ENCODE assay signal across 8 mouse cellular contexts in the genomic region with DNA sequence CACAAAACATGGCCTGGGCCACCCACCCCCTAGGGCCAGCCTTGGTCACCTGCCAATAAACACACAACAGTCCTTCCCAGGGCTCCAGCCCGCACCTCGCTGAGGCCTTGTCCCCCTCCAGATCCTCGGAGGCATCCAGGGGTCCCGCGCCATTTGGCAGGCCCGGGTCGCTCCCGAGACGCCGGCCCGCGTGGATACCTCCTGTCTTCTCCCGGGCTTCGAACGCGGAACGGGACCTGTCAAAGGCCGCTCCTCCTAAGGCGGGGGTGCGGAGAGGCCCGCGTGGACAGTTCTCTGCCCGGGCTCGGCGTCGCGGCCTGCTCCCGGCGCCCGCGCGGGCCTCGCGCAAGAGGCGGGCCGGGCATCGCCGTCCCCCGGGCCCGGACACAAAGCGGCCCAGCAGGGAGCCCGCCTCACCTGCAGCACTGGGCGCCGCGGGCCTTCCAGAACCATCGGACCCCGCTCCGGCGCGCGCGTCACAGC. TPM values are rescaled to one million over a fixed set of nuclear protein-coding genes. Genes with fewer than 3 reads are reported as not detected.
DNase-seq lines count a peak whose midpoint lies in the region; ATAC-seq and TF ChIP-seq lines count a peak whose summit lies in the region.

No protein-coding gene starts in this region.

- peak overlapping the region; percentile 33 for H3K4me2 ChIP-seq in CH12.LX (ENCODE audit: insufficient read depth, low read depth, poor library complexity, severe bottlenecking)
- peak overlapping the region; percentile 94 for H3K4me2 ChIP-seq in heart, embryonic 11.5 days
- H3K4me2 ChIP-seq in stomach, postnatal 0 days (replicated peaks; ENCODE audit: low read depth) = peak overlapping the region; percentile 99

- ATAC-seq in heart, embryonic 11.5 days (replicated peaks; ENCODE audit: insufficient number of reproducible peaks, low FRiP score, low TSS enrichment) = peak; percentile 29
- no peak for ATAC-seq in stomach, postnatal 0 days (ENCODE audit: low FRiP score, low TSS enrichment)

- dilution Hi-C loops in CH12.LX (cut with MboI; ENCODE audit: extremely low pct_ligation_motif_present, extremely low pct_unique_long_range_greater_than_20kb, low sequenced_read_pairs) = no loop called here

- no peak for TF ChIP-seq RAD21 in CH12.LX (IDR thresholded peaks at IDR 0.05; ENCODE audit: low read depth, low read length)

- H3K27me3 ChIP-seq in CH12.LX (replicated peaks) = no peaks in the 10 kb centered on the region
- no peaks in the 10 kb centered on the region for H3K27me3 ChIP-seq in heart, embryonic 11.5 days (ENCODE audit: control insufficient read depth, insufficient read depth, low read length)
- H3K27me3 ChIP-seq in stomach, postnatal 0 days (ENCODE audit: control insufficient read depth, insufficient read depth, low read length) = no peaks in the 10 kb centered on the region

- DNase-seq in heart, adult 11 months = peak; percentile 96
- DNase-seq in heart, adult 8-10 months (ENCODE audit: low spot score) = no peak
- DNase-seq in CH12.LX (ENCODE audit: extremely low read depth) = no peak
- DNase-seq in embryo, embryonic 10.5 days (ENCODE audit: low spot score) = peak; percentile 49
- DNase-seq in kidney, postnatal 10 days = peak; percentile 61
- DNase-seq in mesoderm, embryonic 11.5 days (ENCODE audit: low read depth, low spot score) = peak; percentile 32
- DNase-seq in stomach, postnatal 0 days (ENCODE audit: low spot score) = no peak

- peaks cover 0 to 21% of the 10 kb centered on the region in 2 experiments for H3K36me3 ChIP-seq in CH12.LX (replicated peaks in 1 of 2; ENCODE audit: control insufficient read depth in 1 of 2, insufficient read depth in 1 of 2, low read length in 1 of 2)
- H3K36me3 ChIP-seq in heart, embryonic 11.5 days (ENCODE audit: control insufficient read depth, insufficient read depth, low read length) = 0 out of 2 replicates have a peak, but pooled peaks cover 2% of the 10 kb centered on the region
- no peaks in the 10 kb centered on the region for H3K36me3 ChIP-seq in stomach, postnatal 0 days (ENCODE audit: control insufficient read depth, insufficient read depth, low read length)

- H3K4me3 ChIP-seq in CH12.LX (replicated peaks in 1 of 3; ENCODE audit: low read depth in 2 of 3, low read length in 2 of 3, poor library complexity in 1 of 3) = peak overlapping the region; percentile 75 to 84 (median 77)
- peak overlapping the region; percentile 96 for H3K4me3 ChIP-seq in heart, embryonic 11.5 days (ENCODE audit: low read depth, low read length)
- H3K4me3 ChIP-seq in stomach, postnatal 0 days (ENCODE audit: low read depth, low read length) = peak overlapping the region; percentile 90

- no peak overlapping the region for H3K27ac ChIP-seq in CH12.LX (ENCODE audit: insufficient read depth, low read depth)
- H3K27ac ChIP-seq in heart, embryonic 11.5 days (ENCODE audit: low read depth, low read length) = peak overlapping the region; percentile 95
- H3K27ac ChIP-seq in stomach, postnatal 0 days (replicated peaks) = peak overlapping the region; percentile 92

- peaks cover 22% of the 10 kb centered on the region for H3K79me2 ChIP-seq in CH12.LX (replicated peaks; ENCODE audit: control insufficient read depth, extremely low read depth, insufficient read depth, poor library complexity, severe bottlenecking)

- peak overlapping the region; percentile 67 for H3K9ac ChIP-seq in CH12.LX (ENCODE audit: insufficient read depth, low read depth)
- H3K9ac ChIP-seq in heart, embryonic 11.5 days (ENCODE audit: low read depth, low read length) = peak overlapping the region; percentile 98
- H3K9ac ChIP-seq in stomach, postnatal 0 days (ENCODE audit: low read length) = peak overlapping the region; percentile 93

- under 1% methylated on average over 52 of the region's 52 CpGs for WGBS in heart, embryonic 11.5 days (ENCODE audit: insufficient replicate concordance)
- 1% methylated on average over 23 of the region's 52 CpGs for WGBS in stomach, postnatal 0 days

- no peaks in the 10 kb centered on the region for H3K9me3 ChIP-seq in CH12.LX (replicated peaks; ENCODE audit: low read length)
- H3K9me3 ChIP-seq in heart, embryonic 11.5 days (replicated peaks; ENCODE audit: control insufficient read depth, low read length) = no peaks in the 10 kb centered on the region
- no peaks in the 10 kb centered on the region for H3K9me3 ChIP-seq in stomach, postnatal 0 days (ENCODE audit: control insufficient read depth, low read length)

- no peak for TF ChIP-seq EP300 in CH12.LX (IDR thresholded peaks at IDR 0.05; ENCODE audit: low read length)
- no peak for TF ChIP-seq EP300 in stomach, postnatal 0 days (optimal IDR thresholded peaks at IDR 0.05)

- H3K4me1 ChIP-seq in CH12.LX (ENCODE audit: control insufficient read depth in 1 of 2, insufficient read depth in 2 of 2) = peaks cover 8 to 34% of the 10 kb centered on the region in 2 experiments
- peaks cover 35% of the 10 kb centered on the region for H3K4me1 ChIP-seq in heart, embryonic 11.5 days (ENCODE audit: control insufficient read depth, insufficient read depth, low read length)
- 0 out of 2 replicates have a peak, but pooled peaks cover 3% of the 10 kb centered on the region for H3K4me1 ChIP-seq in stomach, postnatal 0 days (replicated peaks; ENCODE audit: control insufficient read depth, insufficient read depth)

- in situ Hi-C loops in CH12.LX (cut with MboI; ENCODE audit: low pct_ligation_motif_present, low pct_unique_long_range_greater_than_20kb, low sequenced_read_pairs) = loop anchor here (10.0 kb wide), 1 partner anchor 183 kb away; no protein-coding TSS in a partner anchor

- TF ChIP-seq POLR2A in CH12.LX (IDR thresholded peaks at IDR 0.05; ENCODE audit: low read depth, low read length) = no peak

- no peak for TF ChIP-seq CTCF in CH12.LX (conservative IDR thresholded peaks at IDR 0.05 in 1 of 2, IDR thresholded peaks at IDR 0.05 in 1 of 2; ENCODE audit: low read depth in 2 of 2, low read length in 2 of 2)
- TF ChIP-seq CTCF in stomach, postnatal 0 days (IDR thresholded peaks at IDR 0.05; ENCODE audit: low read depth) = no peak

TF ChIP-seq in CH12.LX, 34 proteins besides CTCF, POLR2A, EP300 and RAD21:
- TF ChIP-seq TCF12 (IDR thresholded peaks at IDR 0.05; ENCODE audit: low read depth, low read length) (no peak), ZKSCAN1 (IDR thresholded peaks at IDR 0.05; ENCODE audit: borderline replicate concordance, low read depth, low read length) (no peak), MYC (IDR thresholded peaks at IDR 0.05; ENCODE audit: low read depth, low read length) (no peak), USF2 (conservative IDR thresholded peaks at IDR 0.05; ENCODE audit: low read depth, low read length) (no peak), GABPA (IDR thresholded peaks at IDR 0.05; ENCODE audit: insufficient replicate concordance, low read depth, low read length) (no peak), MXI1 (IDR thresholded peaks at IDR 0.05; ENCODE audit: low read depth, low read length) (no peak), JUND (conservative IDR thresholded peaks at IDR 0.05; ENCODE audit: low read depth, low read length) (no peak), MAFK (IDR thresholded peaks at IDR 0.05; ENCODE audit: insufficient replicate concordance, low read length) (no peak), IRF4 (IDR thresholded peaks at IDR 0.05; ENCODE audit: low read depth, low read length) (no peak), TBP (conservative IDR thresholded peaks at IDR 0.05; ENCODE audit: low read depth, low read length) (no peak), UBTF (IDR thresholded peaks at IDR 0.05; ENCODE audit: low read depth, low read length) (no peak), JUN (IDR thresholded peaks at IDR 0.05; ENCODE audit: insufficient read depth, low read depth, low read length) (no peak), ZMIZ1 (IDR thresholded peaks at IDR 0.05; ENCODE audit: low read depth, low read length) (no peak), MAZ (IDR thresholded peaks at IDR 0.05; ENCODE audit: low read depth, low read length) (no peak), ETS1 (conservative IDR thresholded peaks at IDR 0.05; ENCODE audit: low read depth, low read length) (no peak), NRF1 (IDR thresholded peaks at IDR 0.05; ENCODE audit: low read depth, low read length) (no peak), ELF1 (IDR thresholded peaks at IDR 0.05; ENCODE audit: low read depth, low read length) (no peak)

RNA-seq across cellular contexts. Expression of a gene that starts 0.4 kb away (rescaled TPM):
- 10 to 100 TPM; 21.4 to 24.6 (median 22.5) TPM for total RNA-seq in heart, adult 8-10 months (2022)
- total RNA-seq in CH12.LX (2012; rRNA removed) (22.0 and 27.8 TPM in 2 replicates), CH12.LX (2014; rRNA removed) (22.3 and 23.2 TPM in 2 replicates)
- 36.2 and 41.1 TPM in 2 replicates for polyA plus RNA-seq in CH12.LX (2012; ENCODE audit: insufficient read length, low read depth)
- 15.3 and 28.8 TPM in 2 replicates for polyA plus RNA-seq in heart, embryonic 11.5 days (2014; fragmentation: Nextera tagmentation; extraction: Ambion mirVana)
- 12.6 and 13.7 TPM in 2 replicates for polyA plus RNA-seq in stomach, postnatal 0 days (2015; fragmentation: Nextera tagmentation; extraction: Ambion mirVana)

Comparison
In these comparisons a context has a peak if more than half of its experiments do, and no peak if none do; other contexts are left out.
1. DNase-seq: peak in heart, adult 11 months (single experiment), embryo, embryonic 10.5 days (single experiment), kidney, postnatal 10 days (single experiment) and mesoderm, embryonic 11.5 days (single experiment); none in heart, adult 8-10 months (single experiment), CH12.LX (single experiment) and stomach, postnatal 0 days (single experiment).
2. H3K4me2 ChIP-seq: peak in every context shown above with its lines; median percentile 99 in stomach, postnatal 0 days; 94 in heart, embryonic 11.5 days; 33 in CH12.LX.
3. Peak in every context shown above with its lines, with median percentiles within 50 percentile points of each other: H3K4me3 ChIP-seq and H3K9ac ChIP-seq.